Mouse (Mus musculus) central nervous system, embryonic 11.5 days (tissue): ENCODE measurements around the gene Olfr1270. TPM values are rescaled to one million over a fixed set of nuclear protein-coding genes. Genes with fewer than 3 reads are reported as not detected.

ENCODE experiments used
- polyA plus RNA-seq: library from polyadenylated mRNA; depleted of rRNA; stranded (reverse); fragments of >200 nt; gene quantifications from 2 replicates; pipeline ENCODE4 v1.2.3, GENCODE M21; 2012; rRNA removed

Olfr1270 gene
- not detected in 2 replicates for polyA plus RNA-seq

GRCm38 (mm10) chr2:90152991-90153390 is at the start of gene Olfr1270:
Gene Olfr1270 (minus strand): TSS chr2:90153091.

GRCm38 (mm10) chr2:90142196-90142595 is 10.7 kb downstream of the Olfr1270 start, which contains the start of gene Olfr32:
Gene Olfr32 (minus strand): TSS chr2:90142296.

GRCm38 (mm10) chr2:90121312-90121711 is 31.6 kb downstream of the Olfr1270 start, which contains the start of gene Olfr1269:
Gene Olfr1269 (minus strand): TSS chr2:90121412.

Other genes starting within 250 kb of the Olfr1270 start
- gene Olfr1258, start 225.8 kb downstream of the Olfr1270 start, polyA plus RNA-seq: not detected in 2 replicates
- not detected in 2 replicates for gene Olfr1259, start 204.4 kb downstream of the Olfr1270 start, polyA plus RNA-seq
- not detected in 2 replicates for gene Olfr1260, start 178.8 kb downstream of the Olfr1270 start, polyA plus RNA-seq
- not detected in 2 replicates for gene Olfr1261, start 161.9 kb downstream of the Olfr1270 start, polyA plus RNA-seq
- gene Olfr1262, start 152.9 kb downstream of the Olfr1270 start, polyA plus RNA-seq: not detected in 2 replicates
- not detected in 2 replicates for gene Olfr1263, start 141.0 kb downstream of the Olfr1270 start, polyA plus RNA-seq
- gene Olfr1264, start 127.5 kb downstream of the Olfr1270 start, polyA plus RNA-seq: not detected in 2 replicates
- gene Olfr1265, start 117.8 kb downstream of the Olfr1270 start, polyA plus RNA-seq: not detected in 2 replicates
- not detected in 2 replicates for gene Olfr140, start 89.5 kb downstream of the Olfr1270 start, polyA plus RNA-seq
- not detected in 2 replicates for gene Olfr1269, start 31.7 kb downstream of the Olfr1270 start, polyA plus RNA-seq
- gene Olfr32, start 10.8 kb downstream of the Olfr1270 start, polyA plus RNA-seq: 0.05 TPM in 1 of 2 replicates, not detected in the other
- gene Olfr1506, start 71.4 kb upstream of the Olfr1270 start, polyA plus RNA-seq: not detected in 2 replicates
- gene Olfr142, start 104.5 kb upstream of the Olfr1270 start, polyA plus RNA-seq: not detected in 2 replicates
- not detected in 2 replicates for gene Olfr1271, start 117.9 kb upstream of the Olfr1270 start, polyA plus RNA-seq
- not detected in 2 replicates for gene Olfr1272, start 139.8 kb upstream of the Olfr1270 start, polyA plus RNA-seq
- not detected in 2 replicates for gene Gm13769, start 169.1 kb upstream of the Olfr1270 start, polyA plus RNA-seq
- not detected in 2 replicates for gene Olfr1274-ps, start 245.6 kb upstream of the Olfr1270 start, polyA plus RNA-seq